Comparison of ENCODE assay signal across 8 mouse cellular contexts in the genomic region with DNA sequence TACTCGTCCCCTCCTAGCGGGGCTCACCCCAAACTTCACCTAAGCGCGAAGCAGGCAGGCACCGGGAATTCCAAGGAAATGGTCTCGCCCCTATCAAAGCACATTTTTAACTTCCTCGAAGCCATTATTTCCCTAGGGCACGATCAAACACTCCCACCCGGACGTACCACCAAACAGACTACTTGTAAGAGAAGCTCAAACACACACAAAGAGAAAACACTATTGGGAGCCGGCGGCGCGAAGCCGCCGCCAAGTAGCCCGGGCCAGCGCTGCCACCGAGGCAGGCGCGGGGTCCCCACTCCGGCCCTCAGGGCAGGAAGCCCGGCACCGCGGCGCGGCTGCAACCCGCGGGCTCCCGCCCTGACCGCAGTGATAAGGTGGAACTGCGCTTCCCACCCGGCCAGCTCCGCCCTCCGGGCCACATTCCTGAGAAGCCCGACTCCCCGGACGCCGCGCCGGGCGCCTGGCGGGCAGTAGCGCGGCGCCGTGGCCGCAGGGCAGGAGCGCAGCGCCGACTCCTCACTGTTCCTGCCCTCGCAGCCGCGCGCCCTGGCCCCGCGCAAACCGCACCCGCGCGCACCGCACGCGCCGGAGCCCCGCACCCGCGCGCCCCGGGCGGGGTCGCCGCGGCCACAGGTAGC. TPM values are rescaled to one million over a fixed set of nuclear protein-coding genes. Genes with fewer than 3 reads are reported as not detected.
DNase-seq lines count a peak whose midpoint lies in the region; ATAC-seq and TF ChIP-seq lines count a peak whose summit lies in the region.

No protein-coding gene starts in this region.

- TF ChIP-seq CTCF in hindbrain, postnatal 0 days (IDR thresholded peaks at IDR 0.05; ENCODE audit: low read depth): 0 out of 2 replicates have a peak, but pooled peaks have one; percentile 10
- peak; percentile 23 for TF ChIP-seq CTCF in stomach, postnatal 0 days (IDR thresholded peaks at IDR 0.05; ENCODE audit: low read depth)

- H3K4me1 ChIP-seq in hindbrain, postnatal 0 days (ENCODE audit: insufficient read depth, low read length): no peaks in the 10 kb centered on the region
- H3K4me1 ChIP-seq in liver, embryonic 12.5 days: peaks cover 28% of the 10 kb centered on the region
- no peaks in the 10 kb centered on the region for H3K4me1 ChIP-seq in stomach, postnatal 0 days (replicated peaks; ENCODE audit: control insufficient read depth, insufficient read depth)

- WGBS in hindbrain, postnatal 0 days: under 1% methylated on average over 49 of the region's 74 CpGs
- WGBS in liver, embryonic 12.5 days (ENCODE audit: insufficient replicate concordance): under 1% methylated on average over 74 of the region's 74 CpGs
- under 1% methylated on average over 54 of the region's 74 CpGs for WGBS in stomach, postnatal 0 days

- H3K27me3 ChIP-seq in hindbrain, postnatal 0 days (ENCODE audit: insufficient read depth, low read length): no peaks in the 10 kb centered on the region
- H3K27me3 ChIP-seq in liver, embryonic 12.5 days (replicated peaks): peaks cover 49% of the 10 kb centered on the region
- H3K27me3 ChIP-seq in stomach, postnatal 0 days (ENCODE audit: control insufficient read depth, insufficient read depth, low read length): no peaks in the 10 kb centered on the region

- peak overlapping the region; percentile 90 for H3K4me2 ChIP-seq in hindbrain, postnatal 0 days (ENCODE audit: low read depth, low read length)
- H3K4me2 ChIP-seq in liver, embryonic 12.5 days: peak overlapping the region; percentile 87
- H3K4me2 ChIP-seq in stomach, postnatal 0 days (replicated peaks; ENCODE audit: low read depth): peak overlapping the region; percentile 86

- peak; percentile 47 for ATAC-seq in frontal cortex, adult (ENCODE audit: low TSS enrichment)
- peak; percentile 75 for ATAC-seq in hindbrain, postnatal 0 days
- ATAC-seq in liver, embryonic 12.5 days: peak; percentile 72
- ATAC-seq in stomach, postnatal 0 days (ENCODE audit: low FRiP score, low TSS enrichment): peak; percentile 93

- peak overlapping the region; percentile 81 for H3K27ac ChIP-seq in hindbrain, postnatal 0 days
- peak overlapping the region; percentile 77 for H3K27ac ChIP-seq in liver, embryonic 12.5 days
- peak overlapping the region; percentile 94 for H3K27ac ChIP-seq in stomach, postnatal 0 days (replicated peaks)

- H3K4me3 ChIP-seq in hindbrain, postnatal 0 days (ENCODE audit: low read length): peak overlapping the region; percentile 60
- peak overlapping the region; percentile 72 for H3K4me3 ChIP-seq in liver, embryonic 12.5 days
- H3K4me3 ChIP-seq in stomach, postnatal 0 days (ENCODE audit: low read depth, low read length): peak overlapping the region; percentile 86

- no peaks in the 10 kb centered on the region for H3K36me3 ChIP-seq in hindbrain, postnatal 0 days (ENCODE audit: insufficient read depth, low read length)
- no peaks in the 10 kb centered on the region for H3K36me3 ChIP-seq in liver, embryonic 12.5 days
- no peaks in the 10 kb centered on the region for H3K36me3 ChIP-seq in stomach, postnatal 0 days (ENCODE audit: control insufficient read depth, insufficient read depth, low read length)

- H3K9me3 ChIP-seq in hindbrain, postnatal 0 days (ENCODE audit: low read length): no peaks in the 10 kb centered on the region
- H3K9me3 ChIP-seq in liver, embryonic 12.5 days (replicated peaks): no peaks in the 10 kb centered on the region
- H3K9me3 ChIP-seq in stomach, postnatal 0 days (ENCODE audit: control insufficient read depth, low read length): no peaks in the 10 kb centered on the region

- no peak for DNase-seq in frontal cortex, postnatal 14 days (ENCODE audit: low spot score in 2 of 2)
- peak; percentile 59 for DNase-seq in cerebellum, adult 9-11 months
- DNase-seq in gastrocnemius, postnatal 10 days: peak; percentile 67
- DNase-seq in hindbrain, postnatal 0 days (ENCODE audit: low spot score): peak; percentile 51
- peak; percentile 34 to 38 for DNase-seq in natural killer cell, adult 2 months (ENCODE audit: low spot score in 2 of 2)
- DNase-seq in stomach, postnatal 0 days (ENCODE audit: low spot score): peak; percentile 89

- peak overlapping the region; percentile 67 for H3K9ac ChIP-seq in hindbrain, postnatal 0 days (replicated peaks; ENCODE audit: low read length)
- peak overlapping the region; percentile 71 for H3K9ac ChIP-seq in liver, embryonic 12.5 days
- H3K9ac ChIP-seq in stomach, postnatal 0 days (ENCODE audit: low read length): peak overlapping the region; percentile 90

- no peak for TF ChIP-seq EP300 in stomach, postnatal 0 days (optimal IDR thresholded peaks at IDR 0.05)

RNA-seq across cellular contexts. Expression of a gene that starts 0.8 kb away (rescaled TPM):
- total RNA-seq in gastrocnemius, postnatal 10 days (2021): 10 to 100 TPM; 23.6 to 25.1 TPM
- 27.9 and 36.2 TPM in 2 replicates for total RNA-seq in hindbrain, postnatal 0 days (2014; rRNA removed)
- polyA plus RNA-seq in hindbrain, postnatal 0 days (2015; fragmentation: Nextera tagmentation; extraction: Ambion mirVana): 16.0 and 17.6 TPM in 2 replicates
- polyA plus RNA-seq in liver, embryonic 12.5 days (2016; fragmentation: Nextera tagmentation; extraction: Ambion mirVana): 13.7 and 14.5 TPM in 2 replicates
- polyA plus RNA-seq in stomach, postnatal 0 days (2015; fragmentation: Nextera tagmentation; extraction: Ambion mirVana): 26.2 and 26.4 TPM in 2 replicates

Comparison
In these comparisons a context has a peak if more than half of its experiments do, and no peak if none do; other contexts are left out.
1. DNase-seq: peak in cerebellum, adult 9-11 months (single experiment), gastrocnemius, postnatal 10 days (single experiment), hindbrain, postnatal 0 days (single experiment), natural killer cell, adult 2 months (2 of 2) and stomach, postnatal 0 days (single experiment); none in frontal cortex, postnatal 14 days (0 of 2).
2. Peak in every context shown above with its lines, with median percentiles within 50 percentile points of each other: ATAC-seq, H3K27ac ChIP-seq, H3K4me2 ChIP-seq, H3K4me3 ChIP-seq and H3K9ac ChIP-seq.